Mouse (Mus musculus): Measurements from ENCODE around the gene Gp5. TPM values are rescaled to one million over a fixed set of nuclear protein-coding genes. Genes with fewer than 3 reads are reported as not detected.
A peak's percentile ranks its signal among the peaks of the same experiment; 100 is the strongest.

Gene Gp5
- total RNA-seq, 2 experiments from 2014 or later, result 2.1 to 2.2 TPM

- DNase-seq (ENCODE audit: low spot score in 2 of 2), result no peak
Observed at GRCm38 (mm10) chr16:30280676-30281297, 29.8 kb downstream of the Gp5 start.

- no peak for DNase-seq (ENCODE audit: low spot score in 2 of 2)
Observed at GRCm38 (mm10) chr16:30278406-30278805, 32.2 kb downstream of the Gp5 start.

GRCm38 (mm10) chr16:30275558-30276340 is 34.8 kb downstream of the Gp5 start:
- DNase-seq (ENCODE audit: low spot score in 2 of 2), result no peak

GRCm38 (mm10) chr16:30273065-30273464 is 37.5 kb downstream of the Gp5 start:
- DNase-seq (ENCODE audit: low spot score in 2 of 2), result no peak

- peak in 1 of 2 experiments; percentile 13 for DNase-seq (ENCODE audit: low spot score in 2 of 2)
Observed at GRCm38 (mm10) chr16:30271941-30272595, 38.5 kb downstream of the Gp5 start.

GRCm38 (mm10) chr16:30271223-30271761 is 39.3 kb downstream of the Gp5 start:
- DNase-seq (ENCODE audit: low spot score in 2 of 2), result no peak

GRCm38 (mm10) chr16:30267359-30267758 is 43.2 kb downstream of the Gp5 start, which contains the start of gene Cpn2:
Cpn2 (minus strand) TSS chr16:30267499.
- DNase-seq (ENCODE audit: low spot score in 2 of 2), result no peak

GRCm38 (mm10) chr16:30266561-30266960 is 44.0 kb downstream of the Gp5 start:
- no peak for DNase-seq (ENCODE audit: low spot score in 2 of 2)

- DNase-seq (ENCODE audit: low spot score in 2 of 2), result no peak
Observed at GRCm38 (mm10) chr16:30265611-30266010, 45.0 kb downstream of the Gp5 start.

- no peak for DNase-seq (ENCODE audit: low spot score in 2 of 2)
Observed at GRCm38 (mm10) chr16:30263156-30263555, 47.4 kb downstream of the Gp5 start.

- peak in 1 of 2 experiments; percentile 61 for DNase-seq (ENCODE audit: low spot score in 2 of 2)
Observed at GRCm38 (mm10) chr16:30262664-30263063, 47.9 kb downstream of the Gp5 start.

- no peak for DNase-seq (ENCODE audit: low spot score in 2 of 2)
Observed at GRCm38 (mm10) chr16:30262157-30262556, 48.4 kb downstream of the Gp5 start.

GRCm38 (mm10) chr16:30261341-30261740 is 49.2 kb downstream of the Gp5 start:
- DNase-seq (ENCODE audit: low spot score in 2 of 2), result no peak

- no peak for DNase-seq (ENCODE audit: low spot score in 2 of 2)
Observed at GRCm38 (mm10) chr16:30260012-30260635, 50.5 kb downstream of the Gp5 start.

GRCm38 (mm10) chr16:30259444-30259843 is 51.1 kb downstream of the Gp5 start:
- DNase-seq (ENCODE audit: low spot score in 2 of 2), result no peak

GRCm38 (mm10) chr16:30258441-30258840 is 52.1 kb downstream of the Gp5 start:
- no peak for DNase-seq (ENCODE audit: low spot score in 2 of 2)

GRCm38 (mm10) chr16:30257718-30258117 is 52.9 kb downstream of the Gp5 start:
- DNase-seq (ENCODE audit: low spot score in 2 of 2), result no peak
